Mouse (Mus musculus) mouse trophoblast stem cell (cell line): ENCODE measurements around the gene Gm4131.

Experiments
- in situ Hi-C, 2 experiments: fragments of 300-500 bp; cut with MseI, MboI; formaldehyde crosslinking; loops; 2 replicates in 1 of 2; 3 replicates in 1 of 2; pipeline ENCODE4 v1.15.1; 2025

Gene Gm4131

GRCm38 (mm10) chr14:62457420-62458181, 109.1 kb downstream of the Gm4131 start:
- in situ Hi-C loops: loop anchor here in 1 of 2 experiments (5.0 kb wide), 1 partner anchor 200 kb away; no protein-coding TSS in a partner anchor

DNA sequence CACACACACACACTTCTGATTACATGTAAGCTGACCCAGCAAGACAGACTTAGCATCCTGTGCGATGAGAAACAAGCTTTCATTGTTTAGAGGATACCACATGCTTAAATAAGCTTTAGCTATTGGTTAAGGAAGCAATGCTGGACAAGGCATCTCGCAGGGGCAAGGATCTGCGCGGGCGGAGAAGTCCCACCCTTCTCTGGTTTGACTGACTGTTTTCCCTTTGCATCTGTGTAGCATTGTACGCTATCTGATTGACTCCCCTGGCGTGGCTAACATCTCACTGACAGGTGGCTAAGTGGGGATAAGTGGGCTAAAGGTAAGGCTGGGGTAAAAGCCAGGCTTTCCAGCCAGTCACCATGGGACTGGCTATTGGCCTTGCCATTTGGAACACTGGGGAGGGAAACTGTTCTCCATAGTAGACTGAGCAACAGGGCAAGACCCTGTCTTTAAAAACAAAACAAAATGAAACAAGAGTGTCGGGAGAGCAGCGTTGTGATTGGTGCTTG, 110.4 kb downstream of the Gm4131 start, which contains the start of gene Gucy1b2:
Gucy1b2 (minus strand) TSS at position 51 of the 509 bp plus-strand sequence.
- in situ Hi-C loops: loop anchor here in 1 of 2 experiments (5.0 kb wide), 1 partner anchor 199 kb away; no protein-coding TSS in a partner anchor

GRCm38 (mm10) chr14:62455570-62455879, 111.2 kb downstream of the Gm4131 start:
- in situ Hi-C loops: loop anchor here in 1 of 2 experiments (5.0 kb wide), 1 partner anchor 198 kb away; no protein-coding TSS in a partner anchor

DNA sequence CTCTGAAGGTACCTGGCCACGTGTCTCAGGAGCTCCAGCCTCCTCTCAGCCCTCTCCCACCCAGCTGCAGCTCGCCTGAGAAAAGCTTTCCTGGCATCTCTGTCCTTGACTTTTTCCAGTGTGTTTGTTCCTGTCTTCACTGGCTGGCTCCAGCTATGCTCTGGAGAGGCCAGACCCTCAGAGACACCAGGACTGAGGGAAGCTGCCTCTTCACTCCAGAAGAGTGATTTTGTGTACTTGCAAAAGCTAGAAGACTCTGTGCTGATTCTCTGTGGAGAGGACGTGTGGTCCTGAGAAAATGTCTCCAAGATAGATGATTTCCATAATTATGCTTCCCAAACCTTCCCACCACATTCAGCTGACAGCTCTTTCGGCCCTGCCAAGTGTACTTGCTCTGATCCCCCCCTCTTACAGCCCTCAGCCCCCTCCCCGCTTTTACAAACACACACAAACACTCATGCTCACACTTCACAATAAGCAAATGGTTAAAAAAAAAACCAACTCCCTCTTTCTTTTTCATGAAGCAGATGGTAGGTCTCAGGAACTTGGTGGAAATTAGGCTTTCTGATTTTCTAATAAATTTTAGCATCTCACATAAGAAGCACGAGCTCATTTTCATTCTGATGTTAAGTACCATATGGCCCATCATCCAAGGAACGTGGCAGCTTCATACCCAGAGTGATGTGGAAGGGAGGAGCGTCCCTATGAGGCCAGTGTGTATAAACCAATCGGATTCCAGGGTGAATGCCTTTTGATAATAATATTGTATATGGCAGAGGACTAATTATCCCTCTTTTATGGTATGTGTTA, 111.8 kb downstream of the Gm4131 start:
- in situ Hi-C loops: loop anchor here in 1 of 2 experiments (5.0 kb wide), 1 partner anchor 198 kb away; no protein-coding TSS in a partner anchor

- in situ Hi-C loops: no loop called here
Observed at GRCm38 (mm10) chr14:62454136-62454535, 112.6 kb downstream of the Gm4131 start.

- in situ Hi-C loops: no loop called here
Observed at GRCm38 (mm10) chr14:62453276-62453675, 113.4 kb downstream of the Gm4131 start.

- in situ Hi-C loops: no loop called here
Observed at GRCm38 (mm10) chr14:62450706-62451105, 116.0 kb downstream of the Gm4131 start.

DNA sequence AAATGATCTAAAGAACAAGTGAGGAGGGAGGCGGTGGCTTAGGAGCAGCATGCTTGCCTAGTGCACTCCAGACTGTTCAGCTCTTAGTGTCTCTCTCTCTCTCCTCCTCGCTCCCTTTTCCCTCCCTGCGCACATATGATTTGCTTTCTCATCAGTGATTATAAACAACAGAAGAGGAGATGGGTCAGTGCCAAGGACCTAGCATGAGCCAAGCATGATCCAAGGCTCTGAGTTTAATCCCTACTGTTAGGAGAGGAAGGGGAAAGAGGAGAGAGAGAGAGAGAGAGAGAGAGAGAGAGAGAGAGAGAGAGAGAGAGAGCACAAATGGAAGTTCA, 119.5 kb downstream of the Gm4131 start:
- in situ Hi-C loops: no loop called here

GRCm38 (mm10) chr14:62446385-62447213, 120.1 kb downstream of the Gm4131 start:
- in situ Hi-C loops: no loop called here

DNA sequence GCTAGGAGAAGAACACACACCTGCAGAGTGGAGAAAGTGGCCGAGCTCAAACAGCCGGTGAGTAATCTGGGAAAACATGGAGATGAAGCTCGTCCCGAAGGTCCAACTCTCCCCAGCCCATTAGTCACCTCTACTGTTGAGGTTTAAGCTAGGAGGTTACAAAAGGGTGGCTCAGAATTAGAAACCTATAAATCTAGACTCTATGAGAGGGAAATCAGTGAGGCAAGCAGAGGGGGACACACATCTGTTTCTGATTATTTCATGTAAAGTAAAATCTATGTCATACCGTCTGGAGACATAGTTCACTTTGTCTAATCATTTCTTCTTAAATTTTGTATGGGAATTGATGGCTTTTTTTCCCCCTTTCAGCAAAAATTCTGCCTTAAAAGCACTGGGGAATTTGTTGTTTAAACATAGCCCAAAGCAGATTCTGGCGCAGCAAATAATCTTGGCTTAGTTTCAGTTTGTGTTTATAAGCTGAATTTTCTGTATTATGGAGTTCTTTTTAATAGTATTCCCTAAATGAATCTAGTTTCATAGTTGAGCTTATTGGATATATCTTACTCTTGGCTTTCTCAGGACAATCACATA, 122.8 kb downstream of the Gm4131 start:
- in situ Hi-C loops: no loop called here

DNA sequence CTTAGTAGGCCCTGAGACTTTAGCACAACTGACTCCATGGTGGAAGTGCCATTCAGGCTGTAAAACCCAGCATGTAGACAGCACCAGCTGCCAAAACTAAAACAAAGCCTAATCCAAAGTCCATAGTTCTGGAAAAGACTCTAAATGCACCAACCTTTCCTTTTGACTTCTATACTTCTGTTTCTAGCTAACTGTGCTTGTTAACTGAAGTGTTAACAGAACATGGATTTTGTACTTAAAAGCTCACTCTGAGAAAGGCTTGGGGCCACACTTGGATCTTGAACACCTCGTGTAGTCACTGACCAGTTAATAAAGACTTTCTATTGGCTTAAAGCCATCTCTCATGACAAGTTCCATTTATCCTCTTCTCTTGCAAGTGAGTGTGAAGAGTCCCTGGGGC, 123.8 kb downstream of the Gm4131 start:
- in situ Hi-C loops: no loop called here

- in situ Hi-C loops: no loop called here
Observed at GRCm38 (mm10) chr14:62440036-62440435, 126.7 kb downstream of the Gm4131 start.

DNA sequence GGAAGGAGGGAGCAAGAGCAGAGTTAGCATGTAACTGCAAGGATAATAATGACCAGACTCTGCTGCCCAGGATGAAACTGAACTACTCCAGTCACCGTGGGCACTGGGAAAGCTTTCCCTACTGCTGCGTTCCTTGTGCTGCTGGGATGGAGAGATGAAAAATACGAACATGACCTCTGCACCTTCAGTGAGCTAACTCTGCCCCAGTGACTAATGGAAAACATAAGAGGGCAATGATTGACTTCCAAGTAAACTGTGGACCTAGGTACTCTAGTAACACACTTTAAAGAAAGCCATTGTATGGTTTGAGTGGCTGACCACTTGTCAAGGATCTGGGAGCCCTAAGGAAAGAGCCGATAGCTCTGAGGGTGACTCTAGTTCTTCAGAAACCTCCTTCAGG, 128.5 kb downstream of the Gm4131 start:
- in situ Hi-C loops: no loop called here

DNA sequence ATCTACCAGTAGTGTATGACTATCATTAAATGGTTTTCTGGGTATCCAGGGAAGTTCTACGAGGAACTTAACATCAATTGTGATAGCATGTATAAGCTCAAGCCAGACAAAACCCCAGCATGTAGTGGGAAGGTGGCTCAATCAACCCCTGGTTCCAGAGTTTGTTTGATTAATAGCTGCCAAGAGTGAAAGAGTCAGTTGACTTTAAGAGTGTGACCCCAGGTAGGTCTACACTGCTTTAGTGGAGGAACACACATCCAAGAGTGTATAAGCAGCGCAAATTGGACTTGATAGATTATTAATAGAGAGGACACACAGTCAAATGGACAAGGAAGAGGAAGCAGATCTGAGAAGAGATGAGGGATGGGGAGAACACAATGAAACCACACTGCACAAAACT, 128.9 kb downstream of the Gm4131 start:
- in situ Hi-C loops: no loop called here

DNA sequence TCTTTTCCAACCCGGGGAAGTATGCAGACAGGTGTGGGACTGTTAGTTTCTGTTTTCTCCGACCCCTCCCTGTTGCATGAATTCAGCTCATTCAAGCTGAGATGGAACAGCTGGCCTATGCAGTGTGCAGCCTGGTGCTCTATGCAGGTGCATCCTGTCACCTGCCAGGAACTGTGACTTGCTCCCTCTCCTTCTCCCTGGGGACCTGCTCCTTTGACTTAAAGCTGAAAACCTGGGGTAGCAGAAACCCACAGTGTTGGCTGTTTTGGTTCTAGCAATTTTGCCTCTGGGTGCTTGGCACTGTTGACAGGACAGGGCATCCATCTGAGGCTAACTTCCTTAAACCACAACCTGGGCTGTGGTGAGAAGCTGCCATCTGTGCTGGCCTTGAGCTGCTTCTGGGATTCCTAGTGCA, 141.4 kb downstream of the Gm4131 start:
- in situ Hi-C loops: no loop called here

DNA sequence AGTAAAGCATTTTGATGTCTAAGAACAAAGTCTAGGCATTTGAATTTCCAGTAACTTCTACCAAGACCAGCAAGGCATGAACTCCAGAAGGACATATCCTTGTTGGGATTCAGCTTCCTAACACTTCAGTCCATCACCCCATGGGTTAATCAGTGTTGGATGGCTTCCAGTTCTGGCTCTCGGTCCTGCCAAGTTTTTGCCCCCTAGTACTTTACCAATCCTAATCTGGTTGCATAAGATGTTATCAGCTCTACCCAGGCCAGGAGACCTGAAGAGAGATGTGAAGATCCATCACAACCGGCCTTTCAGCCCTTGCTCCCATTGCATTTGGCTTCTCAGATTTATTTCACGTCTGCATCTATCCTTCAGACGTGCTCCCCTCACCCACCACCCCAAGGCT, 144.5 kb downstream of the Gm4131 start:
- in situ Hi-C loops: no loop called here

GRCm38 (mm10) chr14:62417501-62417900, 149.2 kb downstream of the Gm4131 start:
- in situ Hi-C loops: no loop called here

GRCm38 (mm10) chr14:62416742-62417134, 150.0 kb downstream of the Gm4131 start:
- in situ Hi-C loops: no loop called here

DNA sequence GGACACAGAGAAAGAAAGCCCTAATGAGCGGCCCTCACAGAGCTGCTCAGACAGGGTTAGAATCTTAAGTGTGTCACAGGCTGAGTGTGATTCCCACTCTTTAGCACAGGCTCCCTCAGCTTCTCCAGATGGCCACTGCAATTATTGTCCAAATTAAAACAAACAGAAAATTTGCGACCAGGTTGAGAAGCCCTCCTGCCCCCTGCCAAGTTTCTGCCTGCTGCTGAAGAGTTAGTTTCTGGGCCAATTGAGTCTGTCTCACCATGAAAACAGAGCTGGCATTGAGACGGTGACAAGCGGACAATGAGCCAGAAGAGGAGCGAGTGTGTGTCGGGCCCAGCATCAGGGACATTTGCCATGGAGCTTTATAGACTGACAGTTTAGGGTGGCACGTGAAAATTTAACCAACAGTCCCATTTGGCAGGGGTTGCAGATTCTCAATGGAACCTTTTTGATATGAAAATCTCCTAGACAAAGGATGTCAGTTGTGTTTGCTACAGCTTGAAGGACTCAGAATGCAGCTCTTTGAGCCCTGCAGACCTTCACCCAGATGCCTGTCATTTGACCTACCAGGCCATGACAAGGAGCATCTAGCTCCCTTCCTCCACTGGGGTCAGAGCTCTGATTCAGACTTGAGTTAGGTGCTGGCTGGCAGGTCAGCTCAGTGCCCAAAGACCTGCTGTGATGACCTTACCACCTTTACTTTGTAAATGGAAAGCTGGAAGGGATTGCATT, 150.5 kb downstream of the Gm4131 start:
- in situ Hi-C loops: no loop called here
